Mouse (Mus musculus) adrenal gland, adult (tissue): ENCODE results near the gene Pigg.
"Not testable (repeated sequence)": the region's sequence is repeated elsewhere in the genome, so short reads cannot be mapped to it uniquely, and the experiment has no call there.

ENCODE experiments used
- DNase-seq, 2 experiments: peaks; one replicate each; pipeline ENCODE4 v3.0.0; 2022 to 2023; ENCODE audit warnings: low spot score in 1 of 2; ENCODE audit not compliant: inconsistent age in 2 of 2

The Pigg gene

DNA sequence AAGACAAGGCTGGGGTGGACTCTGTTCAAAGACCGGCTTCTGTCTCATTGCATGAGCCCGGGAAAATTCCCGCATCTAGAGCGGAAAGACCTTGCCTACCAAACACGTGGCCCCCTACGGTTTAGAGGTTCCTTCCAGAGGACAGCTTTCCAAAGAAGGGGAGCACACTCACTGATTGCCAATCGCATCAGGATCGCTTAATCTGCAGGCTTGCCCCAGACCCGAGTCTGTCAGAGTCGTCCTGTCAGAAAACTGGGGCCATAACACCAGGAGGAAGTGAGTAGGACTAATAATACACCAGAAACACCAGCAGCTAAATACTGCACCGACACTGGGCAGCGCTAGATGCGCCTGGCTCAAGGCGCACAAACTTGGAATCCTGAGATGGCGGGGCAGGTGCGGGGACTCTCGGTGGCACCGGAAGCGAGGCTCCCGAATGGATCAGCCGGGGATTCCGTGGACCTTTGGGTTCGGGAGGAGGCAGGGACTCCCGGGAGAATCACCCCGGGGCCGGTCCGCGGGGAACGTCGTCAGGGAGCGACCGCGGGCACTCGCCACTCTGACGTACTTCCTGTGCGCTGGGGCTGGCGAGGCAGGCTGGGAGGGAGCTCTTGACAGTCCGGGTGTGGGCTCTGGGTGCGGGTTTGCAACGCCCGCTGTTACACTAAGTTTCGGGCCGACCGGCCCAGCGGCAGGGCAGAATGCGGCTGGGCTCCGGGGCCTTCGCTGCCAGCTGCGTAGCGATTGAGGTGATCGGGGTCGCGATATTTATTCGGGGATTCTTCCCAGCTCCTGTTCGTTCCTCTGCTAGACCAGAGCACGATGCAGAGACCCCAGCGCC, at the start of gene Pigg:
Pigg (plus strand) TSS at position 386 of the 841 bp plus-strand sequence.
- DNase-seq, result peak; percentile 94 to 98

DNA sequence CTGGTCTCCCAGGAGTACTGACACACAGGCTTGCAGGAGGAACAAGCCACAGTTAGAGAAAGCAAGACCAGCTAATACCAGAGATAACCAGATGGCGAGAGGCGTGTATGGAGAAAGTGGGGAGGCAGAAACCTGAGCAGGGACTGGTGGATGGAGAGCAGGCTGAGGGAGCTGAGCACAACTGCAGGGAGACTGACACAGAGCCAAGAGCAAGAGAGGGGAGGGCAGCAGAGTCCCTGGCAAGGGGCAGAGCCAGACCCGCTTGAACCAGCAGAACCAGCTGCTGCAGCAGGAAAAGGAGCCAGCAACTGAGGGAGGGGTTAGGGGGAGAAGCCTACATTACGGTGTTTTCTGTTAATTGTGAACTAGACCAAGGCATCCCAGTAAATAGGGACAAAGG, 49.7 kb upstream of the Pigg start:
- peak in 1 of 2 experiments; percentile 23 for DNase-seq

DNA sequence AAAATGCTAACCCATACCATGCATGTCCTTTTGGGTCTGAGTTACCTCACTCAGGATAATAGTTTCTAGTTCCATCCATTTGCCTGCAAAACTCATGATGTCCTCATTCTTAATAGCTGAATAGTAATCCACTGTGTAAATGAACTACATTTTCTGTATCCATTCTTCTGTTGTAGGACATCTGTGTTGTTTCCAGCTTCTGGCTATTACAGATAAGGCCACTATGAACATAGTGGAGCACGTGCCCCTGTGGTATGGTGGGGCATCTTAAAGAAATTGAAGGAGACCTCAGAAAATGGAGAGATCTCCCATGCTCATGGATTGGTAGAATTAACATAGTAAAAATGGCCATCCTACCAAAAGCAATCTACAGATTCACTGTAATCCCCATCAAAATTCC, 48.6 kb upstream of the Pigg start:
- not testable (repeated sequence) for DNase-seq

DNA sequence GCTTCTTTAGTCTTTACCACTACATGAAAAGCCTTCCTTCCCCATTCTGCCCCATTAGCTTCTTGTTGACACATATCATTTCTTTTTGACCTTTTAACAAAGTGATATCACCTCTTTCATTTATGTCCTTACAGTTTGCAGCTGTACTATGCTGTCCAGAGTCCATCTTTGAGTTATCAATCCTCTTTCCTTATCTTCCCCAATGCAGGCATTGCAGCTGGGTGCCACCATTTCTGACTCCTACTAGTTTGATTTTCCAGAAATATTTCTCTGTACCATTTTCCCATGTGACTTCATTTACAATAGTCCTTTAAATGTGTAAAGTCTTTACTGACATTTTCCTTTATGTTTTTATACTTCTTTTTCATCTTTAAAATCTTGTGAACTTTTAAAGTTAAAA, 45.4 kb upstream of the Pigg start:
- DNase-seq, result no peak

DNA sequence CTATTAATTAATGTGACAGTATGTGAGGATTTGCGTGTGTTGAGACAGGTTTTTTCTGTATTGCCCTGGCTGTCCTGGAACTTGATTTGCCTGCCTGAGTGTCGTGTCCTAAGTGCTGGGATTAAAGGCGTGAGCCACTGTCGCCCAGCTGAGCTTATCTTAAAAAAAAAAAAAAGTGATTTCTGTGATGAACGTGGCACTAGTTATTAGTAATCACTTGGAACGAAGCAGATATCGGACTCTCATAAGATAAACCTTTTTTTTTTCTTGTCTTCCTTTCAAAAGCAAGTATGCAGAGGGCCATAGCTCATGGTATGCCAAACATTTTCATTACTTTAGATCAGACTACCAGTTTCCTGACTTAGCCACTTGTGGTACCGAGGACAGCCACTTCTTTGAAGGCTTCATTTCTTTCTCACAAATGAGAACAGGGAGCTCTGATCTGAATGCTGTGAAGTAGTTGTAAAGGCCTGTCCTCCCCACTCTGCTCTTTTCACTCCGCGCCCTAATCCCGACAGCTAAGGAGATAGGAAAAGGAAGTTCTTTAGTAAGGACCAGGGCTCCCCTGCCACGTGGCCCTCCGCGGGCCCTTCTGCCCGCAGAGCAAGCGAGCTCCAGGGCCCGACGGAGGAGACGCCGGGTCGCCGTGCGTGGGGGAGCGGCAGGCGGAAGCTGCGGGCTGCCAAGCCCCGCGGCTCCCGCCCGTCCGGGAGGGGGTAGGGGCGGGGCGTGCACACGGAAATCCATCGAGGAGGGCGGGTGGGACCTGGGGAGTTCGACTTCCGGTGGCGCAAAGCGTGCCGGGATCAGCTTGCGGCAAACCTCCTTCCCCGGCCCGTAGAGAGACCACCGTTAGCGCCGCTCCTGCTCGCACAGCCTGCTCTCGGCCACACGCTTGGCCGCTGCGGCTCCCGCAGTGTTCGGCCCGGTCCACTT, 44.0 kb upstream of the Pigg start, which contains the start of gene Dr1:
Dr1 (plus strand) TSS at position 771 of the 936 bp plus-strand sequence.
- peak; percentile 92 to 96 for DNase-seq

DNA sequence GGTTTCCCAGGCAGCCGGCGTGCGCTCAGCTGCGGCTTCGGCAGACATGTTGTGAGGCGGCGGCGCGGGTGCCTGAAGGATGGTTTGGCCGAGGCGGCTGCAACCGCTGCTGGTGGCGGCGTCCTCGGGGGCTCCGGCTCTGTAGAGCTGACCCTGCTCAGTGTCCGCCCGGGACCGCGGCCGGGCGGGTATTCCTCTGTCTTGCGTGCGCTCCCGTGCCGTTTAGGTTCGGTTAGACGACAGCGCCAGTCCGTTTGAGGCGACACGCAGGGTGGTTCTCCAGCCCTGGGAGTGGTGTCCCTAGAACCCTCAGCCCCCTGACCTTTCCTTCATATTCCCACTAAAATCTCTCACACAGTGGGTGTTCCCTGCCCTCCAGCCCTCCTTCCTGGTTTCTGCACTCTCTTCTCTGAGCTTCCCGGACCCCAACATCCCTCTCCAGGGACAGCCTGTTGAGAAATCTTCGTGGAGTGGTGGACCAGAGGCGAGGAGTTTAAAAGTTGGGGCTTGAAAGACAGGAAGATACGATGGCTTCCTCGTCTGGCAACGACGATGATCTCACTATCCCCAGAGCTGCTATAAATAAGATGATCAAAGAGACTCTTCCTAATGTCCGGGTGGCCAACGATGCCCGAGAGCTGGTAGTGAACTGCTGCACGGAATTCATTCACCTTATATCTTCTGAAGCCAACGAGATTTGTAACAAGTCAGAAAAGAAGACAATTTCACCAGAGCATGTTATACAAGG, 43.2 kb upstream of the Pigg start:
- peak in 1 of 2 experiments; percentile 77 for DNase-seq

DNA sequence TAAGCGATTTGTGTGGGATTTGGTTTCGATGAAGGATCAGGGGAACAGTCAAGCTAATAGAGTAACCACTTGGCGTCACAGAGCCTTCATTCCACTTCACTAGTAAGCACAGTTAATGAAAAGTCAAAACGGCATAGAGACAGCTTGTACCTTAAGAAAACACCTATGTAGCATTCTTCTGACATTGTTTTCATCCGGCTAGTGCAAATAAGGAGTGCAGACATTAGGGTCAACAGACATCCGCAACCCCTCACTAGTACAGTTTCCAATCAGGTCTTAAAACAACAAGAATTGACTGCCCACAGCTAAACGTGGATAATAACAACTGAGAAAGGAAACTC, 42.6 kb upstream of the Pigg start:
- DNase-seq, result no peak

DNA sequence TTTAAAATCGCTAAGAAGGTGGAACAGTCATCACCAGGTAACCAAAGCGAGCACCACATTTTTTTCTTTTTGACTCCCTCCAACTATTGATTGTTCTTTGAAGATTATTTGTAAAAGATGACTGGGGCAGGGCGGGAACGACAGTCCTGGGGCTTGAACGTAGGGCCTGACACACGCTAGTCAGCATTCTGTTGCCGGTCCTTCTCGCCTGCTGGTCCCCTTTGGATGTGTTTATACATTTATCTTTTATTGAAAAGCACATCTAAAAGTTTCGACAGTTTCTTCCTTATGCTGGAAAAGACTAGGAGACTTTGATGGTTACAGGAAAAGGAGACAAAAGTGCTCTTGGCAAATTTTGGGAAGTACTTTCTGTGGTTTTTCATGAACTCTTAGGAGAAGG, 42.0 kb upstream of the Pigg start:
- DNase-seq, result peak in 1 of 2 experiments; percentile 40

DNA sequence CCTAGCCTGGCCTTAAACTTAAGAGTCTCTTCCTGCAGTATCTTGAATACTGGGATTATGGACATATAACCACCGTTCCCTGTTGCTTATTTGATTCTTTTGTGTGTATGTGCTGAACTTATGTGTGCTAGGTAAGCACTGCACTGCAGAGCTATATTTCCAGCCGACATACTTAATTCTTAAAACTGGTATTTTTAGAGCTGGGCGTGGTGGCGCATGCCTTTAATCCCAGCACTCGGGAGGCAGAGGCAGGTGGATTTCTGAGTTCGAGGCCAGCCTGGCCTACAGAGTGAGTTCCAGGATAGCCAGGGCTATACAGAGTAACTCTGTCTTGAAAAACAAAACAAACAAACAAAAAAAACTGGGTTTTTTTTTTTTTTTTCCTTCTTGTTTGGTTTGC, 41.1 kb upstream of the Pigg start:
- DNase-seq, result not testable (repeated sequence)

DNA sequence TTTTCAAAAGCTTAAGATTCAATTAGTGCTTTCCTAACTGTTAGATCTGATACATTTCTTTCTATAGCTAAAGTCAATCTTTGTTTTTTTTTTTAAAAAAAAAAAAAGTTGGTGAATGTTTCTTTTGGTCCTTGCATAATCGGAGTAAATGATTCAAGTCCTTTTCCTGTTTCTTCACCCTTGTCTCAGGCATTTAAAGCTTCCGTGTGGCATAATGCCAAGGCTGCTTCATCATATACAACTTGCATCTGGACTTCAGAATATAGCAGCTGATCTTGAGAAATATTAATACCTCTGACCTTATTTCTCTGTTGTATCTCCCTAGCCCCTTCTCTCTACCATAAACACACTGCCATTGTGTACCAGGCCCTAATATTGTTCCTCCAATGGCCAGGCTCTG, 25.5 kb upstream of the Pigg start:
- DNase-seq, result peak in 1 of 2 experiments; percentile 12

DNA sequence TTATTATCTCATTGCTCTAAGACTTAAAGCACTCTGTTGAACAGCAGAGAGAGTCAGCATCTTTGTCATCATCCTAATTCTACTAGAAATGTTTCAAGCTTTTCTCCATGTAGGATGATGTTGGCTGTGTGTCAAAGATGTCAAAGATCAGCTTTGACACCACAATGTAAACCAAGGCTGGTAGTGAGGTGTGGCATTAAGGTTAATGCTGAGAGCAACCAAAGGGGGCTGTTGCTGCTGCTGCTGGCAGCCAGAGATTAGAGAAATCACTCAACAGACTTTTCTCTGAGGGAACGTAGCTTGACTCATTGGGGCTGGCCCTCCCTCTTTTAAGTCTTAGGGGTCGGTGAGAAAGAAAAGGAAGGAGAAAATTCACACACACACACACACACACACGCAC, 10.8 kb upstream of the Pigg start:
- DNase-seq, result no peak

DNA sequence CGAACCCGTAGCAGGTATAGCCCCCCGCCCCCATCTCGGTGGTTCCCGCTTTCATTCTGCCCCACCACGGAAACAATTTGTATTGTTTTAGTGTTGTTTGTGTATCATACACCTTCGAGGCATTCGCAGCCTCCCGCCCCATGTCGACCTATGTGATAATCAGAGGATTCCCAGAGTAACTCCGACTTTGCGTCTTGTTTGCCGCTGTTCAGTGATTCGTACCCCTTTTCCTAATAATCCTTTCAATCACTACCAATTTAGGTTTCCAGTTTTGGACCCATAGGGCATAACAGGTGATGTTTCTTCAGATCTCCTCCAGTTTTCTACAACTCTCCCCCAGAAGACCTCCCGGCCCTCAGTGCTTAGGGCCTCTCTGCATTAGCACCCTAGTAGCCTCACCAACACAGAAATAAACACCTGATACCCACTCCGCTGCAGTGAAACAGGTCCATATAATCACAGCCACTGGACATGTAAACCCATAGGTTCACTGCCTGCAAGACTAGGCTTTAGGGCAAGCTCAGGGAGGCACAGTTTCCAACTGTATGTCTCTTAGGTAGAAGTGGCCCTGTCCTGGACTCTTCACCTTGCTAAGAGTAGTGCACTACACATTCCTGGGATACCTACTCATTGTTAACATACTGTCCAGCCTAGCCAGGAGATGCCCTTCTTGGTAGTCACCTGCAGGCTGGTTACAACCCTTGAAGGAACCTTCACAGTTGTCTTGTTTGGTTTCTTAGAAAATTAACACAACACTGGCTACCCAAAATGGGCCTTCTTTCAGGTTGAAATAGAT, 854 bp downstream of the Pigg start:
- no peak for DNase-seq

DNA sequence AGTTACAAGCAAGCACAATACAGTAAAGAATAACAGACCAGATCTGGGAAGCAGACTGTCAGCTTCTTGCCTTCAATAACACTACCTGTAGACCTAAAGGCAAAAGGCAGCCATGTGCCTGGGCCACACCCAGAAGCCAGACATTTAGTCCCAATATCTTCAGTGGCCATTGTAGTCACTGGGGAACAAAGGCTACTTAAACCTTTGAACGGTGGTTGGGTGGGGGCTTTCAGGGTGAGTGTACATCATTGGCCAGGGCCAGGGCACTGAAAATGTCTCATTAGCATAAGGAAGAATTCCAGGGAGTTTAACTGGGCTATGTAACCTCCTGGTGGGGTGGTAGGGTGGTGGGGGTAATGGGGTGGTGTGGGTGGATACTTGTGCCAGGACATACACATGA, 18.6 kb downstream of the Pigg start:
- DNase-seq, result no peak

DNA sequence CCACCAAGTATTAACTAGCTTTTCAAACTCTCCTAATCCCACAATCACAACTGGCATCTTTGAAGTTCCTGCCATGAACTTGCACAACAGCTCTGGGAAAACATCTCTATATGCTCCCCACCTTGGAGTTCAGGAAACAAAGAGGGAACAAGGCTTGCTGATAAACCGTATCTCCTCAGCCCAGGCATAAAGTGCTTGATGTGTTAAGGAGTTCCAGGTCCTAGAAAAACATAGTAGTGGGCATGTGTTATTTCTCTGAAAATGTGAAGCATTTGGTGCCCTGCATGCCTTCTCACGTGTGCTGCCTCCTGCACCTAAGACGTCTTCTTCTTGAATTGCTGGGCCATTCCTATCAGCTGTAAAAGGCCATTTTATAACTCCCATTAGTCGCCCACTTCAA, 25.0 kb downstream of the Pigg start:
- no peak for DNase-seq

DNA sequence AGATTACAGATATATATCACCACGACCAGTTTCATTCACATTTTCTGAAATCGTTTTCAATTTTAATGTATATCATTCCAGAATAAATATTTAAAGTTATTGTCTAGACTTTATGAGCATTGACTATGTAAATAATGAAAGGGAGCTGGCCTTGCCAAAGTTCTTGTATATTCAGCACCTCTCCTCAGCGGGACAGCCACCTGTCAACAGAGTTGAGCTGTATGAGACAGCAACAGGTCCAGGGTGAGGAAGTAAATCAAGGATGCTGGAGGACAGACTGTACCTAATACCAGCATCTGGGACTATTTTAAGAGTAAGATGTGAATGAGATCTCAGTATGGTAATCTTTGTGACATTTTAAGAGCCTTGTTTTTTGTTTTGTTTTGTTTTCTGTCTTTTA, 25.6 kb downstream of the Pigg start:
- no peak for DNase-seq

DNA sequence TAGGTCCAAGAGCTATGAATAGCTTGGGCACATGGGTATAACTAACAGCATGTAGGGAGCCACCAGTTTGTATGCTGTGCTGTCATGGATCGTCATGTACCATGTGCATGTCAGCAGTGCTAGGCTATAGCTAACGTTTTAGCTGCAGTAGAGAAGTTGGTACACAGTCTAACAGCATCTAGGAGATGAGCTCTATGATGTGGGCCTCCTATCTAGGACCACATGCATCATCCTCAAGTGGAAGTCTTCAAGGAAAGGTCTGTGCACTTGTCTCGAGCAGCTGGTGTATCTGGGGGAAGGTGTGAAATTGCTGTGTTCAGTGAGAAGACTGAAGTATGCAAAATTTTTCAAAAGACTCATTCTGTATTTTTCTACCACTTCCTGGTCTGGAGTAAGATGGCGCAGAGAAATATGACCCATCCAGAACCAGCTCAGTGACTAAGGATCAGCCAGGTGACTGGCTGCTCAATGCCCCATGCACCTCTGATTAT, 31.3 kb downstream of the Pigg start:
- no peak for DNase-seq

DNA sequence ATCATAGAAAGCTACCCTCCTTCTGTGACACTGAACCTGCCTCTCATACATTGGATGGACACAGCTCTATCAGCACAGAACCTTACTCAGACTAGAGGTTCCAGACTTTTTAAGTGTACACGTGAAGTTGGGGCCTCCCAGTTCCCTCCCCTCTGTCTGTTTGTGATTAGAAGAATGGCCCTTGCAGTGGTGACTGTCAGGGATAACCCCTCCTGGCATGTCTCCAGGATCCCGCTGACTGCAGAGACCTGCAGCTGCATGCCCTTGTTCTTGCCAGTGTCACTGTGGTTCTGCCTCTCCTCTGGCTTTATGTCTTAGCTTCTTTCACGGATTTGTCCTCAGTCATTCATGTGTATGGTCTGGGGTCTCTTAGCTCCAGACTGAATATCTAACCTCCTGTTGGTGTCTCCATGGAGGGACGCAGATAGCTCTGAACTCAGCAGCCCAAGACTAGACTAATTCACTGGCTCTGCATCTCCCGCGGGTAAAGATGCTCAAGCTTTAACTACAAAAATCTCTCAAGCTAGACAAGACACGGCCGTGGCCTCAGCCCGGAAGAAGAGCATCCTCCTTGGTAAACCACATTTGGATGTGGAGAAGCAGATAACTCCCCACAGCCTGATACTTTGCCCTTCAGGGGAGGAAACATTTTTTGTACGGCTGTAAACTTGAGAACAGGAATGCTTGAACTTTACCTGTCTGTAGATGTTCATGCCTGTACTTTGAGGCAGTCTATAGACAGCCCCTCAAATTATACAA, 33.1 kb downstream of the Pigg start:
- DNase-seq, result no peak

DNA sequence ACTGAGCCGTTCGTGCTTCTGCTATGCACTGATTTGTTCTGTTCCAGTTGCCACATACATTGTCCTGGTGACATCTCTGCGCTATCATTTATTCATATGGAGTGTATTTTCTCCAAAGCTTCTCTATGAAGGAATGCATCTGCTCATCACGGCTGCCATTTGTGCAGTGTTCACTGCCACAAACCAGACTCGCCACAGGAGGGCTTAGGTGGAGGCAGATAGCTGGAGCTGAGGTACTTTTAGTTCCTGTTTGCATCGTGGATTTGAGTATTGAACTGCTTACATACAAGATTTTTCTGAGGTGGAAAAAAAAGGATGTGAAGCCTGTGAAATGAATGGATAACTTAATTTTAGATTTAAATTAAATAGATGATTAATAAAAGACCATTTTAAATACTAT, 35.4 kb downstream of the Pigg start:
- no peak for DNase-seq

DNA sequence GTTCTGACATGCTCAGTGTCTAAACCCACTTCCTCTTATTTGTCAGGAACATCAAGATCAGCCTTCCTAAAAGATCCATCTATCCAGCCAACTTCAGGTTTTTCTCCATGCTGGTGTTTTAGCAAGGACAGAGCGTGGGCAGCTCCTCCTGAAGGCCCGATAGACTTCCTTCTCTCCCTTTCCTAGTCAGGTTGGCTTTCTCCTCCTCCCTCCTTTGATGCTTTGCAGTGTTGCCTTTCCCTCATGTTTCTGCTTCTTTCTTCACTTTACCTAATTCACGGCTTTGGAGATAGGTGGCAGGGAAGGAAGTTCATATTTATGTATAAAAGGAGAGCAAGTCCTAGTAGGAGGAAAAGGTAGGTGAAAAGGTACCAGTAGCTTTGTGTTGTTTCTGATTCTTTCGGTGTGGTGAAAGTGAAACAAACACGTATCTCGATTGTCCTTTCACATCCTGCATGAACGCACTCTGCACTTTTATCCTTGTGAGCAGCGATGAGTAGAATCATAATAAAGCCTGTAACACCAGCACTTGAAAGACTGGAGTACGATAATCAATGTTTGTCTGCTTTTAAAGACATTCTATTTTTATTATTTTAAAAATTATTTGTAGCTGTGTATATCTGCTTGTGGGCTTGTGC, 37.2 kb downstream of the Pigg start:
- DNase-seq, result no peak
